Mouse (Mus musculus): ENCODE results near the gene Carmil3. TPM values are rescaled to one million over a fixed set of nuclear protein-coding genes. Genes with fewer than 3 reads are reported as not detected.

Carmil3 gene
- total and polyA plus RNA-seq, 3 experiments = 1.9 to 6.0 (median 2.3) TPM

DNA sequence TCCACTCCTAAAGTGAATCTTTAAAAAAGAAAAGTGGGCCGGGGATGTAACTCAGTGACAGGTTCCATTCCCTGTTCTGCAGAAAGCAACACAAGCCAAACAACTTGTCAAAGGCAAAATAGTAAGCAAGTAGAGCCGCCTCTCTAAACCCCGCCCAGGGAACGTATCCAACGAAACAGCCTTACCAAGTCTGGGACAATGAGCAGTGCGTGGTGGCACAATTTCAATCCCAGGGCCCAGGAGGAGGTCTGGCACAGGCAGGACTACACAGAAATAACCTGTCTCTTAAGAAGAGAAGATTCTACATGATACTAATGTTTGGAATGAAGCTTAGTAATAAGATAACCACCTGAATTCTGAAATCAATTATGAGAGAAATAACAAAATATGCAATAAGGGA, 59.7 kb downstream of the Carmil3 start:
- peaks cover 0 to 17% of the 10 kb centered on the region in 2 experiments; a peak in 2 of 4 replicates for H3K4me1 ChIP-seq (ENCODE audit: control insufficient read depth in 1 of 2, insufficient read depth in 2 of 2)
- no peak for TF ChIP-seq JUN (IDR thresholded peaks at IDR 0.05; ENCODE audit: insufficient read depth, low read depth, low read length)
- no peak for TF ChIP-seq HCFC1 (IDR thresholded peaks at IDR 0.05; ENCODE audit: low read depth, low read length)
- TF ChIP-seq ZKSCAN1 (IDR thresholded peaks at IDR 0.05; ENCODE audit: borderline replicate concordance, low read depth, low read length) = no peak
- no peak for TF ChIP-seq KAT2A (IDR thresholded peaks at IDR 0.05; ENCODE audit: insufficient replicate concordance, low read length)
- H3K4me3 ChIP-seq (replicated peaks in 1 of 3; ENCODE audit: low read depth in 2 of 3, low read length in 2 of 3, poor library complexity in 1 of 3) = no peak overlapping the region
- H3K9me3 ChIP-seq (replicated peaks; ENCODE audit: low read length) = no peaks in the 10 kb centered on the region
- no peaks in the 10 kb centered on the region for H3K79me2 ChIP-seq (replicated peaks; ENCODE audit: control insufficient read depth, extremely low read depth, insufficient read depth, poor library complexity, severe bottlenecking)
- peaks cover 43 to 62% of the 10 kb centered on the region in 2 experiments for H3K36me3 ChIP-seq (replicated peaks in 1 of 2; ENCODE audit: control insufficient read depth in 1 of 2, insufficient read depth in 1 of 2, low read length in 1 of 2)
- no peak for DNase-seq (ENCODE audit: extremely low read depth)
- no peak overlapping the region for H3K9ac ChIP-seq (ENCODE audit: insufficient read depth, low read depth)
- dilution Hi-C loops (cut with MboI; ENCODE audit: extremely low pct_ligation_motif_present, extremely low pct_unique_long_range_greater_than_20kb, low sequenced_read_pairs) (no loop called here), in situ Hi-C loops (cut with MboI; ENCODE audit: low pct_ligation_motif_present, low pct_unique_long_range_greater_than_20kb, low sequenced_read_pairs) (no loop called here)
- H3K27me3 ChIP-seq (replicated peaks) = no peaks in the 10 kb centered on the region
- H3K4me2 ChIP-seq (ENCODE audit: insufficient read depth, low read depth, poor library complexity, severe bottlenecking) = no peak overlapping the region
- H3K27ac ChIP-seq (ENCODE audit: insufficient read depth, low read depth) = no peak overlapping the region

DNA sequence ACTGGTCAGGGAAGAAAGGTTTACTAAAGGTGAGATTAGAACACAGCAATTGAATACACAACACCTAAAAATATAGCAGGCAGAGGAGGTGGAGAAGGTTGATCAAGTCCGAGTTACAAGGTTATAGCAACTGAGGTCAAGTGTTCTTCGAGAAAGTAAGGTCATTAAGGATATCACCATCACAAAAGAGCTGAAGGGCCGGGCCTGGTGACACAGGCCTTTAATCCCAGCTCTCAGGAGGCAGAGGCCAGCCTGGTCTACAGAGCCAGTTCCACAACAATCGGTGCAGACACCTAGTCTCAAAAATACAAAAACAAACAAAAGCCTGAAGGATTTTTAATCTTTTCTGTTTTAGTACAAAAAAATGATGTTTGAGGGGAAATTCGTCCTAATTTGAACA, 60.9 kb downstream of the Carmil3 start:
- Histone ChIP-seq H3K27ac (ENCODE audit: insufficient read depth, low read depth) (no peak overlapping the region), H3K4me3 (replicated peaks in 1 of 3; ENCODE audit: low read depth in 2 of 3, low read length in 2 of 3, poor library complexity in 1 of 3) (no peak overlapping the region), H3K4me2 (ENCODE audit: insufficient read depth, low read depth, poor library complexity, severe bottlenecking) (no peak overlapping the region), H3K36me3 (replicated peaks in 1 of 2; ENCODE audit: control insufficient read depth in 1 of 2, insufficient read depth in 1 of 2, low read length in 1 of 2) (peaks cover 32 to 50% of the 10 kb centered on the region in 2 experiments), H3K9me3 (replicated peaks; ENCODE audit: low read length) (no peaks in the 10 kb centered on the region), H3K79me2 (replicated peaks; ENCODE audit: control insufficient read depth, extremely low read depth, insufficient read depth, poor library complexity, severe bottlenecking) (no peaks in the 10 kb centered on the region), H3K4me1 (ENCODE audit: control insufficient read depth in 1 of 2, insufficient read depth in 2 of 2) (peaks cover 0 to 7% of the 10 kb centered on the region in 2 experiments; a peak in 2 of 4 replicates), H3K27me3 (replicated peaks) (no peaks in the 10 kb centered on the region), H3K9ac (ENCODE audit: insufficient read depth, low read depth) (no peak overlapping the region)
- in situ Hi-C loops (cut with MboI; ENCODE audit: low pct_ligation_motif_present, low pct_unique_long_range_greater_than_20kb, low sequenced_read_pairs) = no loop called here
- no peak for TF ChIP-seq BHLHE40 (IDR thresholded peaks at IDR 0.05; ENCODE audit: low read depth, low read length)
- no peak for TF ChIP-seq CHD1 (IDR thresholded peaks at IDR 0.05; ENCODE audit: low read depth, low read length)
- no peak for TF ChIP-seq UBTF (IDR thresholded peaks at IDR 0.05; ENCODE audit: low read depth, low read length)
- TF ChIP-seq E2F4 (IDR thresholded peaks at IDR 0.05; ENCODE audit: insufficient replicate concordance, low read depth, low read length) = no peak
- TF ChIP-seq MAFK (IDR thresholded peaks at IDR 0.05; ENCODE audit: insufficient replicate concordance, low read length) = no peak
- no peak for TF ChIP-seq TBP (conservative IDR thresholded peaks at IDR 0.05; ENCODE audit: low read depth, low read length)
- no peak for TF ChIP-seq USF1 (IDR thresholded peaks at IDR 0.05; ENCODE audit: low read depth, low read length)
- no peak for TF ChIP-seq MYC (IDR thresholded peaks at IDR 0.05; ENCODE audit: low read depth, low read length)
- TF ChIP-seq IRF4 (IDR thresholded peaks at IDR 0.05; ENCODE audit: low read depth, low read length) = no peak
- dilution Hi-C loops (cut with MboI; ENCODE audit: extremely low pct_ligation_motif_present, extremely low pct_unique_long_range_greater_than_20kb, low sequenced_read_pairs) = no loop called here
- no peak for DNase-seq (ENCODE audit: extremely low read depth)

DNA sequence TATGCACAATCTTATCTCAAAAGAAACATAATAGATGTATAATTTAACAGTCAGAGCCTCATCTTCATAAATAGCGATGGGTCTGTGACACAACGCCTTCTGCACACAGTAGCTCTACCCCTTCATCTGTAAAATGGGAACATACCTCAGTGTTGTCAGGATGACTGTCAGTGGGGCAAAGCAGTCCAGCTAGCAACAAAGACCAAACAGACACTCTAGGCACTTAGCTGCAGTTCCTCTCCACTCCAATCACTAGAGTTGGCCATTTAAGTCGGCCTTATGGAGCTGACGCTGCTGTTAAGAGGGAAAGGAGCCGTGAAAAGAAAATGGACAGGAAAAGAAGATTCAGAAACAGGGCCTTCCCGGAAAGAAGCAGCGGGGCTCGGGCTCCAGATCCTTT, 61.3 kb downstream of the Carmil3 start:
- H3K9me3 ChIP-seq (replicated peaks; ENCODE audit: low read length) = no peaks in the 10 kb centered on the region
- in situ Hi-C loops (cut with MboI; ENCODE audit: low pct_ligation_motif_present, low pct_unique_long_range_greater_than_20kb, low sequenced_read_pairs) = no loop called here
- TF ChIP-seq KAT2A (IDR thresholded peaks at IDR 0.05; ENCODE audit: insufficient replicate concordance, low read length) = no peak
- H3K36me3 ChIP-seq (replicated peaks in 1 of 2; ENCODE audit: control insufficient read depth in 1 of 2, insufficient read depth in 1 of 2, low read length in 1 of 2) = peaks cover 29 to 46% of the 10 kb centered on the region in 2 experiments
- peaks cover 0 to 9% of the 10 kb centered on the region in 2 experiments; a peak in 2 of 4 replicates for H3K4me1 ChIP-seq (ENCODE audit: control insufficient read depth in 1 of 2, insufficient read depth in 2 of 2)
- H3K9ac ChIP-seq (ENCODE audit: insufficient read depth, low read depth) = no peak overlapping the region
- dilution Hi-C loops (cut with MboI; ENCODE audit: extremely low pct_ligation_motif_present, extremely low pct_unique_long_range_greater_than_20kb, low sequenced_read_pairs) = no loop called here
- H3K4me3 ChIP-seq (replicated peaks in 1 of 3; ENCODE audit: low read depth in 2 of 3, low read length in 2 of 3, poor library complexity in 1 of 3) = no peak overlapping the region
- H3K27me3 ChIP-seq (replicated peaks) = no peaks in the 10 kb centered on the region
- no peaks in the 10 kb centered on the region for H3K79me2 ChIP-seq (replicated peaks; ENCODE audit: control insufficient read depth, extremely low read depth, insufficient read depth, poor library complexity, severe bottlenecking)
- no peak overlapping the region for H3K4me2 ChIP-seq (ENCODE audit: insufficient read depth, low read depth, poor library complexity, severe bottlenecking)
- no peak for DNase-seq (ENCODE audit: extremely low read depth)
- H3K27ac ChIP-seq (ENCODE audit: insufficient read depth, low read depth) = no peak overlapping the region

Measured in CH12.LX (cell line).